Mouse (Mus musculus): ENCODE results near the gene Dido1. TPM values are rescaled to one million over a fixed set of nuclear protein-coding genes. Genes with fewer than 3 reads are reported as not detected.

Gene Dido1
- total RNA-seq, 2 experiments from 2014 or later = 18.9 to 19.7 TPM

GRCm38 (mm10) chr2:180642555-180643260, 67.1 kb downstream of the Dido1 start, which contains the start of gene Tcfl5:
TSS of gene Tcfl5 (minus strand) at chr2:180642708.
- DNase-seq = no peak
- intact Hi-C loops (cut with DNase I; ENCODE audit: low total_unique reads) = no loop called here

DNA sequence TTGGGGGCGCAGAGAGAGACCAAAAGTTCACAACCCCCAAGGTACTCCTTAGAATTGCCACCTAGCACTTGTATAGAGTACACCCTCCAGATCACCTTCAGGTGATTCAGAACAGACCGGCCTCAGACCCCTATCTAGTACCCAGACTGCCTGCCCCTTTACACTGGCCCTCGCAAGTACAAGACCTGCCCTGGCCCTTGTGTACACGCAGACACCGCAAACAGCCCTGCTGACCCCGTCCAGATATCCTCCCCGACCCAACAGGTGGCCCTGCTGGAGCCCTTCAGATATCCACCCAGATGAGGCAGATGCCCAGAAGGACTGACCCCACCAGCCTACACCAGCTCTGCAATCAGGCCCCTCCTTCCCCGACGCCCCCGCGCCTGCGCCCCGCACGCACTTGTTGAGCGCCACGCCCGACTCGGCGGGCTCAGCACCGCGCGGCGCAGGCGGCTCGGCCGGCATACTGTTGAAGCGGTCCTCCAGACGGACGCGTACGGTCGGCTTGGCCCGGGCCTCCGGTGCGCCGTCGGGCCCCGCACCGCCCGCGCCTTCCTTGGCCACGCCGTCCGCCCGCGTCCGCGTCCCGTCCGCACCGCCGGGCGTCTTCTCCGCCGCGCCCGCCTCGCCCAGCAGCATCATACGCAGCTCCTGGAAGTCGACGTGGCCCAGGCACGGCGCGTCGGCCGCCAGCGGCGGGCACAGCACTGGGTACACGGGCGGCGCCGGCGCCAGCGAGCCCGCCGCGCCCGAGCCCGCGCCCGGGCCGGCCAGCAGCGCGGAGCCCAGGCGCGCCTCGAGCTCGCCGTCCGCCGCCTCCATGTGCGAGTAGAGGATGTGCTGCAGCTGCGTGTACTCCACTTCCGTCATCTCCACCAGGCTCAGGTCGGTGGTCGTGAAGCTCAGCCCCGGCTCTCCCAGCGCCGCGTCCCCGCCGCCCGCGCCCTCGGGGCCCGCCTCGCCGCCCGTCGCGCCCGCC, 67.9 kb downstream of the Dido1 start:
- DNase-seq = no peak
- intact Hi-C loops (cut with DNase I; ENCODE audit: low total_unique reads) = no loop called here

DNA sequence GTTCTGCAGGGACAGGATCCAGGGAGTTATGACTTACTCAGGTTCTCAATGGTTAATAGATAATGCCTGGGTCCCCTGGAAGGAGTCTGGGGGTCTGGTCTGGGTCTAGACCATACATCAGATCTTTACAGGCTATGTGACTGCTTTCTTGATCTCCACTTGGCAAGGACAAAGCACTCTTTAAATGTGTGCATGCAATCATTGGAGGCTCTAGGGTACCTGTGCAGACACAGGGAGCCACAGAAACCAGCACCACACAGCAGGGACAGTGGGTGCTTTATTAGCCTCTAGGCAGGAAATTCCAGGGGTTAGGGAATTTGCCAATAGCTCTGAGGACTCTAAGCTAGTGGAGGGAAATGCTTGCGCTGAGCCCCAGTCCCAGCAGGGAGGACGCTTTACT, 97.9 kb downstream of the Dido1 start:
- intact Hi-C loops (cut with DNase I; ENCODE audit: low total_unique reads) = no loop called here
- DNase-seq = no peak

DNA sequence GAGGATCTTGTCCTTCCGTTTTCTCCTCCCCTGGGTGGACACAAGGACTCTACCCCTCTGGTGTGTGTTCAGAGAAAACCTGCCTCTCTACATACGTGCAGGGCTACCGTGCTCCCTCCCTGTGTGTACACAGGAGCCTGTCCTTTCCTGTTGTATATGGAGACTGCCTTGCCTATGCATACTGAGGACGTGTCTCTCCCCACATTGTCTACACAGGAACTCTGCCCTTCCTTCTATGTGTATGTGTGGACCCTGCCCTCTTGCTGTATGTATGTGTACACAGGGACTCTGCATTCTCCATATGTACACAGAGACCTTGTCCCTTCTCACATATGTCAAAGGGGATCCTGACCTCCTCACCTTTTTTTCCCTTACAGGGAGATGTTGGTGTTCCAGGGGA, 99.5 kb downstream of the Dido1 start:
- no peak for DNase-seq
- intact Hi-C loops (cut with DNase I; ENCODE audit: low total_unique reads) = no loop called here

Other genes with a start within 250 kb of the Dido1 start
- gene Ntsr1, start 210.0 kb downstream of the Dido1 start, total RNA-seq (2021) = not detected
- 1 to 10 TPM; 4.7 to 5.3 TPM for gene Mrgbp, start 128.7 kb downstream of the Dido1 start, total RNA-seq (2021)
- gene Ogfr, start 120.8 kb downstream of the Dido1 start, total RNA-seq (2021) = 10 to 100 TPM; 22.5 to 25.2 TPM
- under 1 TPM; 0.29 to 0.97 TPM for gene Col9a3, start 112.2 kb downstream of the Dido1 start, total RNA-seq (2021)
- under 1 TPM; 0.21 to 0.22 TPM for gene Tcfl5, start 67.3 kb downstream of the Dido1 start, total RNA-seq (2021)
- gene Gid8, start 118 bp upstream of the Dido1 start, total RNA-seq (2021) = 10 to 100 TPM; 38.5 to 40.5 TPM
- gene Slc17a9, start 15.3 kb upstream of the Dido1 start, total RNA-seq (2021) = under 1 TPM; 0.39 to 0.51 TPM
- not detected for gene Bhlhe23, start 66.9 kb upstream of the Dido1 start, total RNA-seq (2021)
- gene Ythdf1, start 210.9 kb upstream of the Dido1 start, total RNA-seq (2021) = 10 to 100 TPM; 29.5 to 30.3 TPM
- not detected for gene Birc7, start 219.0 kb upstream of the Dido1 start, total RNA-seq (2021)
- gene Nkain4, start 244.7 kb upstream of the Dido1 start, total RNA-seq (2021) = under 1 TPM; 0.82 TPM

Data from gastrocnemius, postnatal 14 days (tissue).